Mouse (Mus musculus): ENCODE measurements around the gene Svep1.

DNA sequence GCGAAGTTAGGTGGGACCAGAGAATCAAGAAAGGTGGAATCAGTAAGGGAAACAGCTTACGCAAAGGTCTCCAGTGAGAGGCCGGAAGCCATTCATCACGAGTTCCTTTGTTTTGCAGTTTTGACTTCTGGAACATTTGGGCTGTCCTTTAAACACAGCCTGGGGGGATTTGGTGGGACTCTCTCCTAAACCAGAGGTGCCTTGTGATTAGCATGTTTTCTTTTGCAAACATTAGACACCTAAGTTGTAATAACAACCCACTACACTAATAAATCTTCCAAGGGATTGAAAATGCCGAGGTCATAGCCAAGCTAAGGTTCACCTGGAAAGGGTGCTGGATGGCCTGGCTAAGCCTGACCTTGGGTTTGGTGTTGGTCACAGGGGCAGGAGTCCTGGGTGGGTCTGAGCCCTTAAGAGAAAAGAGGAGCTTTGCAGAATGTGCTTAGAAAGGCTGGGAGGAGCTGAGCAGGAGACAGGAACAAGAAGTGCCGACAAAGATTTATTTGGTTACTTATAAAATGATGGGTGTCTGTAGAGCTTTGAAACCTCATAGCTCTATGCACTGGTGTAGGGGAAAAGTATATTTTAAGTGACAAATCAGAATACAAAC is 169.5 kb downstream of the Svep1 start:
- TF ChIP-seq CTCF (IDR thresholded peaks at IDR 0.05; ENCODE audit: low read depth) (no peak), EP300 (IDR thresholded peaks at IDR 0.05; ENCODE audit: low read depth) (no peak)
